9 mouse cellular contexts compared by ENCODE assay signal in genomic region chr4:149752124-149752799, GRCm38 (mm10). TPM values are rescaled to one million over a fixed set of nuclear protein-coding genes. Genes with fewer than 3 reads are reported as not detected.
DNase-seq lines count a peak whose midpoint lies in the region; ATAC-seq lines count a peak whose summit lies in the region.
"Had no signal": no experiment of that assay in that cellular context is flagged by ENCODE, and none has a peak within 500 bp of the region (broad histone marks: within the 10 kb centered on the region; RNA-seq: fewer than 3 reads in every experiment).

No protein-coding gene starts in this region.

- H3K4me2 ChIP-seq in heart, embryonic 13.5 days, result peak overlapping the region; percentile 26; the same call in 1 of the 2 replicates
- no peak overlapping the region for H3K4me2 ChIP-seq in heart, embryonic 11.5 days
- H3K4me2 ChIP-seq in forebrain, embryonic 13.5 days, result no peak overlapping the region
- H3K4me2 ChIP-seq: limb, embryonic 15.5 days had no signal

- no peak for ATAC-seq in heart, embryonic 13.5 days (ENCODE audit: extremely low read depth, insufficient number of reproducible peaks, low FRiP score, low TSS enrichment)
- no peak for ATAC-seq in heart, embryonic 11.5 days (replicated peaks; ENCODE audit: insufficient number of reproducible peaks, low FRiP score, low TSS enrichment)
- peak; percentile 48; the same call in 1 of the 2 replicates for ATAC-seq in forebrain, embryonic 13.5 days
- peak; percentile 87 for ATAC-seq in megakaryocyte-erythroid progenitor cell, adult 5-6 weeks (replicated peaks; ENCODE audit: low FRiP score, low TSS enrichment, poor library complexity, severe bottlenecking)

- H3K27ac ChIP-seq in heart, embryonic 13.5 days (replicated peaks), result no peak overlapping the region
- H3K27ac ChIP-seq in heart, embryonic 11.5 days (ENCODE audit: low read depth, low read length), result no peak overlapping the region
- peak overlapping the region; percentile 40; the same call in 1 of the 2 replicates for H3K27ac ChIP-seq in forebrain, embryonic 13.5 days
- H3K27ac ChIP-seq: limb, embryonic 15.5 days had no signal

- 0 out of 2 replicates have a peak, but pooled peaks cover 5% of the 10 kb centered on the region for H3K4me1 ChIP-seq in heart, embryonic 13.5 days
- 0 out of 2 replicates have a peak, but pooled peaks cover 3% of the 10 kb centered on the region for H3K4me1 ChIP-seq in heart, embryonic 11.5 days (ENCODE audit: control insufficient read depth, insufficient read depth, low read length)
- H3K4me1 ChIP-seq in forebrain, embryonic 13.5 days, result peaks cover 20% of the 10 kb centered on the region

- H3K9me3 ChIP-seq in heart, embryonic 13.5 days, result no peaks in the 10 kb centered on the region
- H3K9me3 ChIP-seq in heart, embryonic 11.5 days (replicated peaks; ENCODE audit: control insufficient read depth, low read length), result no peaks in the 10 kb centered on the region
- H3K9me3 ChIP-seq in forebrain, embryonic 13.5 days (replicated peaks), result no peaks in the 10 kb centered on the region
- H3K9me3 ChIP-seq: limb, embryonic 15.5 days had no signal

- peaks cover 10% of the 10 kb centered on the region; the same call in 1 of the 2 replicates for H3K36me3 ChIP-seq in heart, embryonic 13.5 days
- H3K36me3 ChIP-seq in heart, embryonic 11.5 days (ENCODE audit: control insufficient read depth, insufficient read depth, low read length), result no peaks in the 10 kb centered on the region
- peaks cover 11% of the 10 kb centered on the region; the same call in 1 of the 2 replicates for H3K36me3 ChIP-seq in forebrain, embryonic 13.5 days (ENCODE audit: poor library complexity, severe bottlenecking)

- WGBS in heart, embryonic 13.5 days, result 34% methylated on average over 17 of the region's 17 CpGs
- WGBS in heart, embryonic 11.5 days (ENCODE audit: insufficient replicate concordance), result 36% methylated on average over 17 of the region's 17 CpGs
- 24% methylated on average over 17 of the region's 17 CpGs for WGBS in forebrain, embryonic 13.5 days

- H3K4me3 ChIP-seq in heart, embryonic 13.5 days, result no peak overlapping the region
- no peak overlapping the region for H3K4me3 ChIP-seq in heart, embryonic 11.5 days (ENCODE audit: low read depth, low read length)
- no peak overlapping the region for H3K4me3 ChIP-seq in forebrain, embryonic 13.5 days
- H3K4me3 ChIP-seq: limb, embryonic 15.5 days had no signal

- H3K27me3 ChIP-seq in heart, embryonic 13.5 days (replicated peaks), result 0 out of 2 replicates have a peak, but pooled peaks cover 3% of the 10 kb centered on the region
- no peaks in the 10 kb centered on the region for H3K27me3 ChIP-seq in heart, embryonic 11.5 days (ENCODE audit: control insufficient read depth, insufficient read depth, low read length)
- peaks cover 9% of the 10 kb centered on the region; the same call in 1 of the 2 replicates for H3K27me3 ChIP-seq in forebrain, embryonic 13.5 days
- H3K27me3 ChIP-seq: limb, embryonic 15.5 days had no signal

- peak; percentile 27 for DNase-seq in CD4-positive helper T cell, adult 2 months (ENCODE audit: low read depth, low spot score)
- DNase-seq in c-Kit-positive CD71-positive TER-119-positive erythroid progenitor cells, embryonic 14.5 days (ENCODE audit: low spot score), result peak; percentile 30
- peak; percentile 76 for DNase-seq in kidney, postnatal 14 days
- peak; percentile 41 for DNase-seq in telencephalon, adult 2 months (ENCODE audit: low read depth, low spot score)

- H3K9ac ChIP-seq in heart, embryonic 13.5 days, result no peak overlapping the region
- H3K9ac ChIP-seq in heart, embryonic 11.5 days (ENCODE audit: low read depth, low read length), result no peak overlapping the region
- no peak overlapping the region for H3K9ac ChIP-seq in forebrain, embryonic 13.5 days
- H3K9ac ChIP-seq: limb, embryonic 15.5 days had no signal

RNA-seq across cellular contexts. Expression of gene Tmem201, which starts 14.4 kb away (rescaled TPM):
- polyA plus RNA-seq in heart, embryonic 13.5 days (2015; fragmentation: Nextera tagmentation; extraction: Ambion mirVana), result 41.4 and 42.1 TPM in 2 replicates
- polyA plus RNA-seq in heart, embryonic 11.5 days (2014; fragmentation: Nextera tagmentation; extraction: Ambion mirVana), result 25.5 and 32.5 TPM in 2 replicates
- 31.0 and 34.6 TPM in 2 replicates for polyA plus RNA-seq in forebrain, embryonic 13.5 days (2015; fragmentation: Nextera tagmentation; extraction: Ambion mirVana)
- 22.9 and 24.1 TPM in 2 replicates for total RNA-seq in megakaryocyte-erythroid progenitor cell, adult 5-6 weeks (2014; fragmentation: Nextera tagmentation)
- total RNA-seq in megakaryocyte-erythroid progenitor cell, adult 5-6 weeks (2017), result 6.4 and 8.1 TPM in 2 replicates

RNA-seq across cellular contexts. Expression of gene Slc25a33, which starts 21.8 kb away (rescaled TPM):
- polyA plus RNA-seq in heart, embryonic 13.5 days (2015; fragmentation: Nextera tagmentation; extraction: Ambion mirVana), result 5.9 and 7.4 TPM in 2 replicates
- 7.4 and 9.4 TPM in 2 replicates for polyA plus RNA-seq in heart, embryonic 11.5 days (2014; fragmentation: Nextera tagmentation; extraction: Ambion mirVana)
- 13.8 and 15.5 TPM in 2 replicates for polyA plus RNA-seq in forebrain, embryonic 13.5 days (2015; fragmentation: Nextera tagmentation; extraction: Ambion mirVana)
- 8.1 and 9.5 TPM in 2 replicates for total RNA-seq in megakaryocyte-erythroid progenitor cell, adult 5-6 weeks (2014; fragmentation: Nextera tagmentation)
- total RNA-seq in megakaryocyte-erythroid progenitor cell, adult 5-6 weeks (2017), result 9.3 and 16.3 TPM in 2 replicates

RNA-seq across cellular contexts. Expression of gene Pik3cd, which starts 49.9 kb away (rescaled TPM):
- 3.0 and 3.1 TPM in 2 replicates for polyA plus RNA-seq in heart, embryonic 13.5 days (2015; fragmentation: Nextera tagmentation; extraction: Ambion mirVana)
- polyA plus RNA-seq in heart, embryonic 11.5 days (2014; fragmentation: Nextera tagmentation; extraction: Ambion mirVana), result 2.3 and 3.2 TPM in 2 replicates
- 8.0 and 9.0 TPM in 2 replicates for polyA plus RNA-seq in forebrain, embryonic 13.5 days (2015; fragmentation: Nextera tagmentation; extraction: Ambion mirVana)
- total RNA-seq in megakaryocyte-erythroid progenitor cell, adult 5-6 weeks (2014; fragmentation: Nextera tagmentation), result 29.6 and 39.7 TPM in 2 replicates
- total RNA-seq in megakaryocyte-erythroid progenitor cell, adult 5-6 weeks (2017), result 14.1 and 17.9 TPM in 2 replicates

Comparison
In these comparisons a context has a peak if more than half of its experiments do, and no peak if none do; other contexts are left out.
1. ATAC-seq: peak in forebrain, embryonic 13.5 days (single experiment) and megakaryocyte-erythroid progenitor cell, adult 5-6 weeks (single experiment); none in heart, embryonic 13.5 days (single experiment) and heart, embryonic 11.5 days (single experiment).
2. Peak in every context shown above with its lines, with median percentiles within 50 percentile points of each other: DNase-seq.